Mouse (Mus musculus) spleen, adult 2 months (tissue): ENCODE measurements around the gene Emp2.

Experiments used
- CTCF ChIP-seq: fragments of 200-500 bp; IDR thresholded peaks from 2 replicates; pipeline ENCODE4 v1.5.1; 2011; ENCODE audit warnings: mild to moderate bottlenecking, inconsistent platforms; ENCODE audit not compliant: insufficient read depth, insufficient read length, insufficient replicate concordance; ENCODE audit errors: extremely low read depth
- POLR2A ChIP-seq: fragments of 200-500 bp; IDR thresholded peaks from 2 replicates; pipeline ENCODE4 v1.6.1; 2011; ENCODE audit warnings: low read depth, low read length, inconsistent platforms

GRCm38 (mm10) chr16:10338601-10339000 lies 24.8 kb upstream of the Emp2 start:
- TF ChIP-seq CTCF (no peak), POLR2A (no peak)
